Mouse (Mus musculus): ENCODE results near the gene Taar9. TPM values are rescaled to one million over a fixed set of nuclear protein-coding genes. Genes with fewer than 3 reads are reported as not detected.
A peak's percentile ranks its signal among the peaks of the same experiment; 100 is the strongest.
"Not testable (repeated sequence)": the region's sequence is repeated elsewhere in the genome, so short reads cannot be mapped to it uniquely, and the experiment has no call there.

Taar9 gene
- total RNA-seq, 1 experiment from 2014 or later, result not detected

DNA sequence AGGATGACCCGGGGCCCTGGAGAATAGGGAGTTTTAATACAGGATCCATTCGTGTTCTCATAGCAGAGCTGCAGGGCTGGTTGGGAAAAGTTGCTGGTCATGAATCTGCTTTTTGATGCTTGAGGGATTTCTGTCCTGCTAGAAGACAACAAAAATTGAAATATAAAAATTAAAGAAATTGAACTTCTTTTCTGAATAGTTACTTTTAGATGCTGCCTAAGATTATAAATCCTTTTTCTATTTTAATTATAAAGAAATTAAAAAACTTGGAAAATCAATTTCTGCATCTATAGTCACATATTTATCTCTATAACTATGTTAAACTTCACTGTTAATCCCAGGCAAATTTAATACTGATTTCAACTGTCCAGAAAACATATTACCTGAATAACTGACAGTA, 17.1 kb downstream of the Taar9 start, which contains the start of gene Taar8b:
Gene Taar8b (minus strand): TSS at position 101 of the 400 bp plus-strand sequence.
- ATAC-seq (replicated peaks in 1 of 2; ENCODE audit: insufficient read depth in 1 of 2, low FRiP score in 2 of 2, low TSS enrichment in 1 of 2, low read depth in 1 of 2, poor library complexity in 2 of 2, severe bottlenecking in 2 of 2), result no peak

DNA sequence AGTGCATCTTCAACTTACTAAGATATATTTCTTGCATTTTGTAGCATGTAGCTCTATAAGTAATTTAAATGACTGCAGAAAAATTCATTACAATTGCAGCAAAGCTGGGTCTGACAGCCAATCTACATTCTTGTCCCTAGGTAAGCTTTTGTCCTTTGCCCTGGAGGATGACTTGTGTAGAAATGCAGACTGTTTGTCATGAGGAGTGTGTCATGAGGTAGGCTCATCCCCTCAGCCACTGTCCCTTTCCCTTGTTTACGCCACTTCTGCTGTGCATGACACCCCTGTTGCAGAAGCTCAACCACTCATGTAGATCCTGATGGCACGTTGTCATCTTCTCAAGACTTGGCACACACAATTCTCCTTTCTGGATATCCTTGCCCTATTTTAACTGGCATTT, 22.2 kb downstream of the Taar9 start:
- no peak for ATAC-seq (replicated peaks in 1 of 2; ENCODE audit: insufficient read depth in 1 of 2, low FRiP score in 2 of 2, low TSS enrichment in 1 of 2, low read depth in 1 of 2, poor library complexity in 2 of 2, severe bottlenecking in 2 of 2)

DNA sequence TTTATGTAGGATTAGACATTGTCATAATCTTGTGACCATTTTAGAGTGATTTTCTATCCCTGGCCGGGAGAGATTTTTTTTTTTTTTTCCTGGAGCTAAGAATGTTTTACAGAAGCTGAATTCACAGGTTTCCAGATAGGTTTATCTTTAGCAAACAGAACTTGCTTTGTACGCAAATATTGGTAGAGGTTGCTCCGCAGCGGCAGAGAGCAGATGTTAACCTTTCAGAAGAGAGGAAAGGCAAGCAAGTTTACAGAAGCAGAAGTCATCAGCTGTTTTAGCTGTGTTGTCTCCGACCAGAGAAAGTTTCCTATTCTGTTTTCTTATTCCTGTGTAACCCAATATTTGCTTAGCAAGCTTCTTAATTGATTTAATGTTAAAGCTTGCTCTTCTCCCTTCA, 22.8 kb downstream of the Taar9 start:
- no peak for ATAC-seq (replicated peaks in 1 of 2; ENCODE audit: insufficient read depth in 1 of 2, low FRiP score in 2 of 2, low TSS enrichment in 1 of 2, low read depth in 1 of 2, poor library complexity in 2 of 2, severe bottlenecking in 2 of 2)

DNA sequence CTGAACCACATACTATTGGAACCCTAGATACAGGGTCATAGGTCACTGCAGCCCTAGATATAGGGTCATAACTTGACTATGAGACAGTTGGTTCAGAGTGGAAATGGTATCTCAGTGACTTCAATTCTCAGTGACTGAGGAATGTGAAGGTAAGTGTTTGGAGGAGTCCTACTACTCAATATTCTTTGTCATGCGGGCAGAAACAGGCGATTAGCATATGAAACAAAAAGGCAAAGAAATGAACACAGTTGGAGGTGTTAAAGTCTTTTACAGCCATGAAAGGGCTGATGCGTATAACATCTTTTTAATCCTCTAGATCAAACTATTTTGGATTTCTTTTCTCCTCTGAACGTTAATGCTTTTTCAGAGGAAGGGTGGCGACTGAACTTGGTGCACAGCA, 23.4 kb downstream of the Taar9 start:
- no peak for ATAC-seq (replicated peaks in 1 of 2; ENCODE audit: insufficient read depth in 1 of 2, low FRiP score in 2 of 2, low TSS enrichment in 1 of 2, low read depth in 1 of 2, poor library complexity in 2 of 2, severe bottlenecking in 2 of 2)

DNA sequence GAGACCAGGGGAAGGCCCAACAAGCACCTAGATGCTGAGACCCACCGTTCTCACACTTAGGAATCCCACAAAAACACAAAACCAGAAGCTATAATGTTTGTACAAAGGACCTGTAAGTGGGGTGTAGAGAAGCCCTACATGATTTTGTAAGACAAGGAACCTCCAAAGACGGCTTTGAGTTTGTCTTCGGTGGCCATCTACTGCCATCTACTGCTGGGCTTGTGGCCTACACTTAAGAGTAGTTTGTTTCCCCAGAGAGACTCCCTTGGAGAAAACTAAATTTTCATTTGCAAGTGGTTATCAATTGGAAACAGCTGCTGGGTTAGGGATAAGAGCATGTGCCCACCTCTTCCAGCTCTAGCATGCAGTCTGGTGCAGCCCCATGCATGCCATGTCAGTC, 29.2 kb downstream of the Taar9 start:
- ATAC-seq (replicated peaks in 1 of 2; ENCODE audit: insufficient read depth in 1 of 2, low FRiP score in 2 of 2, low TSS enrichment in 1 of 2, low read depth in 1 of 2, poor library complexity in 2 of 2, severe bottlenecking in 2 of 2), result peak; percentile 66 to 73; a peak in 3 of 4 replicates

DNA sequence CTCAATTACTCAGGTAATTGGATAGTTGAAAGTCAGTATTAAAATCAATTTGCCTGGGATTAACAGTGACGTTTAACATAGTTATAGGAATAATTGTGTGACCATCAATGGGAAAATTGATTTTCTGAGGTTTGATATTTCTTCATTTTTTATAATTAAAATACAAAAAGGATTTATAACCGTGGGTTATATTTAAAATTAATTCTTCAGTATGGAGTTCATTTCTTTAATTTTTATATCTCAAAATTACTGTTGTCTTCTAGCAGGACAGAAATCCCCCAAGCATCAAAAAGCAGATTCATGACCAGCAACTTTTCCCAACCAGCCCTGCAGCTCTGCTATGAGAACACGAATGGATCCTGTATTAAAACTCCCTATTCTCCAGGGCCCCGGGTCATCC, 33.1 kb downstream of the Taar9 start, which contains the start of gene Taar8a:
Gene Taar8a (plus strand): TSS at position 301 of the 400 bp plus-strand sequence.
- ATAC-seq (replicated peaks in 1 of 2; ENCODE audit: insufficient read depth in 1 of 2, low FRiP score in 2 of 2, low TSS enrichment in 1 of 2, low read depth in 1 of 2, poor library complexity in 2 of 2, severe bottlenecking in 2 of 2), result not testable (repeated sequence)

DNA sequence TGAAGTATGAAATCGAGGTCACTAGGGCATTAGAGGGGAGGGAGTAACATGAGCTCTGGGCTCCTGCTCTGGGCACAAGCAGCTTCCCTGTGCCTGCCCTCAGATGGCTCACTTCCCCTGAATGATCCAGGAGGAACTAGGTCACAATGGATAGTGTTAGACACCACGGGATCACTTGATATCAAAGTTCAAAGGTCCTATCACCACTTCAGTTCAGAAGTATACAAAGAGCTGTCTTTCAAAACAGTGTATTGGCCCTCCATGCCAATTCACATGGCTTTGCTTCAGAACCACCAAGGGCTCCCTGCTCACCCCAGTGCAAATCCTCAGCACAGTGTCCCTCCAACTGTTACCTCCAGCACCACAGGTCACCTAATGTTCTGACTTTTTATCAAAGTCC, 34.6 kb downstream of the Taar9 start:
- not testable (repeated sequence) for ATAC-seq (replicated peaks in 1 of 2; ENCODE audit: insufficient read depth in 1 of 2, low FRiP score in 2 of 2, low TSS enrichment in 1 of 2, low read depth in 1 of 2, poor library complexity in 2 of 2, severe bottlenecking in 2 of 2)

DNA sequence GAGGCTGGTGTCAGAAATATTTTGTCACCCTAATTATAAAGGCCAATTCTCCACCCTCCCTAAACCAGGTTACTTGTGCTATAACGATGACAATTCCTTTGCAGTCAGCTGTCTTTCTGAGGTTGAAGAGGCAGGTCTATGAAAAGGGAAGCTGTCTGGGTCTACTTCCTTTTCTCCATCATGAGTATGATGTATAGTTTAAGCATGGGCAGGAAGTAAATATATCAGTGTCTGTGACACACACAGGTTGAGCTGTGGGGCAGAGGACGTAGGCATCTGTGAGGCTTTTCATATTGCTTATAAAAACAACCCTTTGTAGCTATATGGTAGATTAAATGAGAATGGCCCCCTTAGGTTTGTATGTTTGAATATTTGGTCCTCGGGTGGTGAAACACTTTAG, 50.3 kb downstream of the Taar9 start:
- ATAC-seq (replicated peaks in 1 of 2; ENCODE audit: insufficient read depth in 1 of 2, low FRiP score in 2 of 2, low TSS enrichment in 1 of 2, low read depth in 1 of 2, poor library complexity in 2 of 2, severe bottlenecking in 2 of 2), result peak; percentile 56 to 86

Other genes with a start within 250 kb of the Taar9 start
- gene Vnn1, start 214.8 kb downstream of the Taar9 start, total RNA-seq (2017), result 2.7 and 2.9 TPM in 2 replicates
- not detected in 2 replicates for gene Taar1, start 189.2 kb downstream of the Taar9 start, total RNA-seq (2017)
- not detected in 2 replicates for gene Taar2, start 171.0 kb downstream of the Taar9 start, total RNA-seq (2017)
- not detected in 2 replicates for gene Taar3, start 160.0 kb downstream of the Taar9 start, total RNA-seq (2017)
- gene Taar4, start 149.0 kb downstream of the Taar9 start, total RNA-seq (2017), result not detected in 2 replicates
- not detected in 2 replicates for gene Taar5, start 138.8 kb downstream of the Taar9 start, total RNA-seq (2017)
- not detected in 2 replicates for gene Taar6, start 123.9 kb downstream of the Taar9 start, total RNA-seq (2017)
- not detected in 2 replicates for gene Taar7a, start 116.1 kb downstream of the Taar9 start, total RNA-seq (2017)
- not detected in 2 replicates for gene Taar7b, start 109.6 kb downstream of the Taar9 start, total RNA-seq (2017)
- not detected in 2 replicates for gene Taar7d, start 82.3 kb downstream of the Taar9 start, total RNA-seq (2017)
- gene Taar7e, start 71.9 kb downstream of the Taar9 start, total RNA-seq (2017), result not detected in 2 replicates
- gene Taar7f, start 60.0 kb downstream of the Taar9 start, total RNA-seq (2017), result not detected in 2 replicates
- gene Taar8a, start 33.0 kb downstream of the Taar9 start, total RNA-seq (2017), result not detected in 2 replicates
- not detected in 2 replicates for gene Taar8b, start 17.2 kb downstream of the Taar9 start, total RNA-seq (2017)
- gene Taar8c, start 7.6 kb downstream of the Taar9 start, total RNA-seq (2017), result not detected in 2 replicates
- gene Stx7, start 39.8 kb upstream of the Taar9 start, total RNA-seq (2017), result 38.7 and 44.2 TPM in 2 replicates
- gene Moxd1, start 114.0 kb upstream of the Taar9 start, total RNA-seq (2017), result not detected in 2 replicates